Mouse (Mus musculus) CH12.LX (cell line): Measurements from ENCODE around the gene Syn3. TPM values are rescaled to one million over a fixed set of nuclear protein-coding genes. Genes with fewer than 3 reads are reported as not detected.

Experiments
- DNase-seq: peaks from one replicate; pipeline ENCODE4 v3.0.0-alpha.2; 2013; ENCODE audit errors: extremely low read depth
- H3K27ac ChIP-seq: 2 replicates; pipeline ENCODE4 v1.5.1; 2012; ENCODE audit warnings: low read depth, mild to moderate bottlenecking, control low read depth, moderate library complexity; ENCODE audit not compliant: insufficient read depth
- H3K27me3 ChIP-seq: replicated peaks from 2 replicates; pipeline ENCODE3; 2012; ENCODE audit warnings: inconsistent platforms
- H3K36me3 ChIP-seq, 2 experiments: replicated peaks in 1 of 2; 2 replicates each; pipeline versions ENCODE3 to v1.6.1; 2012; ENCODE audit warnings: inconsistent platforms in 1 of 2, low read length in 1 of 2, mild to moderate bottlenecking in 1 of 2, mixed read lengths in 1 of 2, moderate library complexity in 1 of 2; ENCODE audit not compliant: control insufficient read depth in 1 of 2, insufficient read depth in 1 of 2
- H3K4me1 ChIP-seq, 2 experiments: 2 replicates each; pipeline ENCODE4 v1.6.1; 2012; ENCODE audit warnings: inconsistent platforms in 1 of 2, moderate library complexity in 1 of 2; ENCODE audit not compliant: insufficient read depth in 2 of 2, control insufficient read depth in 1 of 2
- H3K4me2 ChIP-seq: 2 replicates; pipeline ENCODE4 v1.6.1; 2012; ENCODE audit warnings: low read depth, mild to moderate bottlenecking, control low read depth; ENCODE audit not compliant: poor library complexity, insufficient read depth, severe bottlenecking
- H3K4me3 ChIP-seq, 3 experiments: fragments of 150-350 bp in 1 of 3; sonication (generic) in 1 of 3; replicated peaks in 1 of 3; 2 replicates each; pipeline versions ENCODE3 to v1.5.1; 2011 to 2012; ENCODE audit warnings: low read depth in 2 of 3, low read length in 2 of 3, mild to moderate bottlenecking in 2 of 3, moderate library complexity in 2 of 3, control low read depth in 1 of 3, improper control_type of control experiment in 1 of 3, inconsistent platforms in 1 of 3, mixed read lengths in 1 of 3; ENCODE audit not compliant: poor library complexity in 1 of 3
- H3K79me2 ChIP-seq: replicated peaks from 2 replicates; pipeline ENCODE4 v1.6.1; 2012; ENCODE audit warnings: mild to moderate bottlenecking, moderate library complexity; ENCODE audit not compliant: control insufficient read depth, poor library complexity, insufficient read depth, severe bottlenecking; ENCODE audit errors: extremely low read depth
- H3K9ac ChIP-seq: 2 replicates; pipeline ENCODE4 v1.6.1; 2012; ENCODE audit warnings: low read depth, mild to moderate bottlenecking, control low read depth, moderate library complexity; ENCODE audit not compliant: insufficient read depth
- H3K9me3 ChIP-seq: replicated peaks from 2 replicates; pipeline ENCODE3; 2012; ENCODE audit warnings: low read length, inconsistent platforms, mixed read lengths
- BHLHE40 ChIP-seq: IDR thresholded peaks from 2 replicates; pipeline ENCODE4 v1.6.1; 2011; ENCODE audit warnings: mild to moderate bottlenecking, low read depth, low read length, improper control_type of control experiment
- CHD1 ChIP-seq: IDR thresholded peaks from 2 replicates; pipeline ENCODE4 v1.6.1; 2012; ENCODE audit warnings: low read depth, low read length, improper control_type of control experiment, inconsistent platforms
- CHD2 ChIP-seq: IDR thresholded peaks from 2 replicates; pipeline ENCODE4 v1.6.1; 2011; ENCODE audit warnings: low read length, improper control_type of control experiment
- JUND ChIP-seq: conservative IDR thresholded peaks from 2 replicates; pipeline ENCODE4 v1.6.1; 2011; ENCODE audit warnings: low read depth, low read length, improper control_type of control experiment
- MAFK ChIP-seq: IDR thresholded peaks from 2 replicates; pipeline ENCODE4 v1.6.1; 2011; ENCODE audit warnings: low read length, improper control_type of control experiment; ENCODE audit not compliant: insufficient replicate concordance
- MAZ ChIP-seq: IDR thresholded peaks from 2 replicates; pipeline ENCODE4 v1.6.1; 2012; ENCODE audit warnings: low read depth, mild to moderate bottlenecking, inconsistent platforms, low read length, improper control_type of control experiment, moderate library complexity
- MEF2A ChIP-seq: IDR thresholded peaks from 2 replicates; pipeline ENCODE4 v1.6.1; 2014; ENCODE audit warnings: low read depth, mild to moderate bottlenecking, inconsistent platforms, low read length, improper control_type of control experiment, borderline replicate concordance
- NELFE ChIP-seq: IDR thresholded peaks from 2 replicates; pipeline ENCODE4 v1.6.1; 2011; ENCODE audit warnings: low read depth, low read length, improper control_type of control experiment
- NRF1 ChIP-seq: IDR thresholded peaks from 2 replicates; pipeline ENCODE4 v1.6.1; 2014; ENCODE audit warnings: low read depth, mild to moderate bottlenecking, inconsistent platforms, low read length, improper control_type of control experiment, moderate library complexity
- POLR2A ChIP-seq: IDR thresholded peaks from 2 replicates; pipeline ENCODE4 v1.6.1; 2011; ENCODE audit warnings: low read depth, mild to moderate bottlenecking, improper control_type of control experiment, low read length
- TBP ChIP-seq: conservative IDR thresholded peaks from 2 replicates; pipeline ENCODE4 v1.6.1; 2011; ENCODE audit warnings: low read depth, low read length, improper control_type of control experiment
- TCF12 ChIP-seq: IDR thresholded peaks from 2 replicates; pipeline ENCODE4 v1.6.1; 2014; ENCODE audit warnings: low read depth, mild to moderate bottlenecking, inconsistent platforms, low read length, improper control_type of control experiment
- UBTF ChIP-seq: IDR thresholded peaks from 2 replicates; pipeline ENCODE4 v1.6.1; 2012; ENCODE audit warnings: low read depth, mild to moderate bottlenecking, inconsistent platforms, low read length, improper control_type of control experiment, moderate library complexity
- USF1 ChIP-seq: IDR thresholded peaks from 2 replicates; pipeline ENCODE4 v1.6.1; 2014; ENCODE audit warnings: low read depth, mild to moderate bottlenecking, inconsistent platforms, low read length, improper control_type of control experiment
- USF2 ChIP-seq: conservative IDR thresholded peaks from 2 replicates; pipeline ENCODE4 v1.6.1; 2011; ENCODE audit warnings: low read depth, low read length, improper control_type of control experiment
- ZC3H11A ChIP-seq: IDR thresholded peaks from 2 replicates; pipeline ENCODE4 v1.6.1; 2012; ENCODE audit warnings: low read depth, mild to moderate bottlenecking, inconsistent platforms, low read length, improper control_type of control experiment
- ZKSCAN1 ChIP-seq: IDR thresholded peaks from 2 replicates; pipeline ENCODE4 v1.6.1; 2012; ENCODE audit warnings: low read depth, inconsistent platforms, low read length, improper control_type of control experiment, borderline replicate concordance
- ZNF384 ChIP-seq: IDR thresholded peaks from 2 replicates; pipeline ENCODE4 v1.6.1; 2012; ENCODE audit warnings: low read depth, low read length, improper control_type of control experiment, inconsistent platforms
- dilution Hi-C: fragments of 300-500 bp; cut with MboI; formaldehyde crosslinking; loops from 2 replicates; pipeline ENCODE4 v1.14.3; 2020; ENCODE audit warnings: low sequenced_read_pairs; ENCODE audit not compliant: extremely low pct_unique_long_range_greater_than_20kb, extremely low pct_ligation_motif_present
- in situ Hi-C: fragments of 300-500 bp; cut with MboI; formaldehyde crosslinking; loops from 3 replicates; pipeline ENCODE4 v1.14.3; 2019; ENCODE audit warnings: low sequenced_read_pairs, low pct_ligation_motif_present, low pct_unique_long_range_greater_than_20kb, mixed read lengths
- polyA plus RNA-seq: library from polyadenylated mRNA; unstranded; fragments of >175 nt; gene quantifications from 2 replicates; pipeline ENCODE4 v1.2.1, GENCODE M21; 2012; ENCODE audit warnings: low read depth; ENCODE audit not compliant: insufficient read length
- total RNA-seq, 2 experiments: library from RNA; depleted of rRNA; stranded (reverse); fragments of 300-350 nt in 1 of 2; fragments of >200 nt in 1 of 2; gene quantifications; 2 replicates each; pipeline ENCODE4 v1.2.3; 2012 to 2014

Syn3 gene
- total and polyA plus RNA-seq, 3 experiments: 2.8 to 8.9 (median 5.6) TPM

- dilution Hi-C loops: no loop called here
- peaks cover 0 to 25% of the 10 kb centered on the region in 2 experiments; a peak in 2 of 4 replicates for H3K4me1 ChIP-seq
Measured at GRCm38 (mm10) chr10:86025906-86026305, 472.8 kb downstream of the Syn3 start.

GRCm38 (mm10) chr10:86023149-86023548, 475.5 kb downstream of the Syn3 start:
- Histone ChIP-seq H3K4me1 (peaks cover 0 to 26% of the 10 kb centered on the region in 2 experiments; a peak in 2 of 4 replicates), H3K4me3 (peak overlapping the region in 1 of 3 experiments; percentile 93), H3K4me2 (peak overlapping the region; percentile 58; the same call in 1 of the 2 replicates), H3K27me3 (no peaks in the 10 kb centered on the region), H3K36me3 (peaks cover 0 to 27% of the 10 kb centered on the region in 2 experiments), H3K27ac (no peak overlapping the region), H3K9me3 (no peaks in the 10 kb centered on the region), H3K79me2 (peaks cover 1% of the 10 kb centered on the region; the same call in 1 of the 2 replicates), H3K9ac (no peak overlapping the region)
- in situ Hi-C loops: no loop called here
- TF ChIP-seq JUND (no peak), CHD1 (no peak), NRF1 (no peak), TBP (no peak), USF1 (no peak), MEF2A (no peak), CHD2 (no peak), MAFK (no peak), USF2 (no peak), NELFE (no peak), POLR2A (no peak), ZC3H11A (no peak), ZNF384 (no peak)
- dilution Hi-C loops: no loop called here
- DNase-seq: no peak

More at GRCm38 (mm10) chr10:86025906-86026305, 472.8 kb downstream of the Syn3 start:
- Histone ChIP-seq H3K27me3 (no peaks in the 10 kb centered on the region), H3K9me3 (no peaks in the 10 kb centered on the region), H3K36me3 (peaks cover 9 to 52% of the 10 kb centered on the region in 2 experiments), H3K27ac (no peak overlapping the region), H3K9ac (no peak overlapping the region), H3K79me2 (peaks cover 4% of the 10 kb centered on the region; the same call in 1 of the 2 replicates), H3K4me2 (no peak overlapping the region), H3K4me3 (no peak overlapping the region)
- TF ChIP-seq ZKSCAN1: no peak
- no peak for TF ChIP-seq POLR2A
- no peak for TF ChIP-seq UBTF
- TF ChIP-seq BHLHE40: no peak
- TF ChIP-seq MAZ: no peak
- TF ChIP-seq ZC3H11A: no peak
- TF ChIP-seq TCF12: no peak
- in situ Hi-C loops: no loop called here
- no peak for DNase-seq
